Mouse (Mus musculus): ENCODE results near the gene Krtcap2. TPM values are rescaled to one million over a fixed set of nuclear protein-coding genes. Genes with fewer than 3 reads are reported as not detected.

Gene Krtcap2
- polyA plus RNA-seq, 1 experiment from 2014 or later: 334 TPM

DNA sequence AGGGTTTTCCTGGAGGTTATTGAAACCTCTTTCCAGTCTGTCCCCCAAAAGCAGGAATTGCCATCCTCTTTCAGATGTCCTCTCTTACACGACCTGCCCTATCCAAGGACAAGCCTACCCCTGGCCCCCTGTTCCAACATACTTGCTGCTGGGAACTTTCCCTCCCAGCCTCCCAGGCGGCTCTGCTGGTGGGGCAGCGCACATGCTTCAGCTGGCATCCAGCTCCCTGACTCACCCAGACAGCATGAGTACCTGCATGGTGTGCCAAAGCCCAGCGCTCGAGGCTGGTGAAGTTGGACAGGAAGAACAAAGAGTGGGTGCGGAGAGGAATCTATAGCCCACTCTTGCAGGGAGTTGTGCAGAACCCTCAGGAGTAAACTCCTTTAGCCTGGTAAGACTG, 25.1 kb downstream of the Krtcap2 start:
- Histone ChIP-seq H3K9ac (ENCODE audit: low read depth, low read length) (peak overlapping the region; percentile 84), H3K4me3 (ENCODE audit: low read length) (peak overlapping the region; percentile 62), H3K27me3 (replicated peaks; ENCODE audit: control insufficient read depth, insufficient read depth, low read length) (no peaks in the 10 kb centered on the region), H3K4me2 (ENCODE audit: low read depth, low read length) (peak overlapping the region; percentile 79), H3K27ac (ENCODE audit: low read length) (peak overlapping the region; percentile 75), H3K9me3 (ENCODE audit: control insufficient read depth, low read length) (no peaks in the 10 kb centered on the region), H3K36me3 (ENCODE audit: control insufficient read depth, insufficient read depth, low read length) (no peaks in the 10 kb centered on the region; the same call in 1 of the 2 replicates), H3K4me1 (ENCODE audit: control insufficient read depth, insufficient read depth, low read length) (peaks cover 26% of the 10 kb centered on the region)
- ATAC-seq: no peak
- WGBS: 67% methylated on average over 6 of the region's 6 CpGs

DNA sequence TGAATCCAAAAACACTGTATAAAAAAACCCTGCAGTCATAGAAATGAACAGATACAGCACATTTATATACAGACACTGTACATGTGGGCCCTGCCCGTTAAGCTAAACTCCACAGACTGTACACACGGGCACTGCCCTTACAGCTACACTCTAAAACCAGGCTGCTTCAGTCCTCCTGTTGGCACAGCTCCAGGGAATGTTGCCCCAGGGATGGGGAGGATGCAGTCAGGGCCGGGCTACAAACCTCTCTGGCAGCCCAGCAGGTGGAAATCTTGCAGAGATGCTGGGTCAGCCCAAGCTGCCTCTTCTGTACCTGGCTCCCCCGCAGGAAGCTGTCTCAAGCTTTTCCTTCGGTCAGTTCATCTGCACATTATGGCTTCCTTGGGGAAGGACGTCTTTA, 26.0 kb downstream of the Krtcap2 start:
- no peak overlapping the region for H3K27ac ChIP-seq (ENCODE audit: low read length)
- H3K4me3 ChIP-seq (ENCODE audit: low read length): no peak overlapping the region

DNA sequence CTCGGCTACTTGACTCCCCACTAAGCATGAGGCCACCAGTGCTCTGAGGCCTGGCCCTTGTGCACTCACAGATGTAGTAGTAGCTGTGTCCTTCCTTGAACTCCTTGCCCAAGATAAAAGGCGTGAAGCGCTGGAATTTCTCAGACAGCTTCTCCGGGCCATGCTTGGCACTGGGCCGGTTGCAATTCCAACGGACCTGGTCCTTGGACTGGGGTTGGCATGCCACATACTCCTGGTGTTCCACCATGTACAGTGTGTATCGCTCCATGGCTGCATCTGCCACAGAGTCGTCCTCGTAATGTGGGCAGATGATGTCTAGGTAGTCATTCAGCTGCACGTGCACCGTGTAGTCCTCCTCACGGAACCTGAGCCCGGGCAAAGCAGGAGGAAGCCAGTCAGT, 30.3 kb downstream of the Krtcap2 start:
- Histone ChIP-seq H3K4me3 (ENCODE audit: low read length) (0 out of 2 replicates have a peak overlapping the region, but pooled peaks have one; percentile 75), H3K4me1 (ENCODE audit: control insufficient read depth, insufficient read depth, low read length) (peaks cover 25% of the 10 kb centered on the region), H3K9ac (ENCODE audit: low read depth, low read length) (no peak overlapping the region), H3K27ac (ENCODE audit: low read length) (no peak overlapping the region), H3K4me2 (ENCODE audit: low read depth, low read length) (no peak overlapping the region), H3K27me3 (replicated peaks; ENCODE audit: control insufficient read depth, insufficient read depth, low read length) (no peaks in the 10 kb centered on the region), H3K9me3 (ENCODE audit: control insufficient read depth, low read length) (no peaks in the 10 kb centered on the region), H3K36me3 (ENCODE audit: control insufficient read depth, insufficient read depth, low read length) (no peaks in the 10 kb centered on the region; the same call in 1 of the 2 replicates)
- no peak for ATAC-seq
- WGBS: 90% methylated on average over 13 of the region's 13 CpGs

More for the DNA sequence above, 26.0 kb downstream of the Krtcap2 start:
- Histone ChIP-seq H3K4me1 (ENCODE audit: control insufficient read depth, insufficient read depth, low read length) (peaks cover 30% of the 10 kb centered on the region), H3K36me3 (ENCODE audit: control insufficient read depth, insufficient read depth, low read length) (no peaks in the 10 kb centered on the region; the same call in 1 of the 2 replicates), H3K9me3 (ENCODE audit: control insufficient read depth, low read length) (no peaks in the 10 kb centered on the region), H3K9ac (ENCODE audit: low read depth, low read length) (no peak overlapping the region), H3K4me2 (ENCODE audit: low read depth, low read length) (no peak overlapping the region), H3K27me3 (replicated peaks; ENCODE audit: control insufficient read depth, insufficient read depth, low read length) (no peaks in the 10 kb centered on the region)
- ATAC-seq: no peak
- WGBS: 65% methylated on average over 6 of the region's 6 CpGs

- no peaks in the 10 kb centered on the region; the same call in 1 of the 2 replicates for H3K36me3 ChIP-seq (ENCODE audit: control insufficient read depth, insufficient read depth, low read length)
- ATAC-seq: no peak
- peak overlapping the region; percentile 82 for H3K4me2 ChIP-seq (ENCODE audit: low read depth, low read length)
- 25% methylated on average over 14 of the region's 14 CpGs for WGBS
- H3K9me3 ChIP-seq (ENCODE audit: control insufficient read depth, low read length): no peaks in the 10 kb centered on the region
- peak overlapping the region; percentile 98 for H3K27ac ChIP-seq (ENCODE audit: low read length)
- no peaks in the 10 kb centered on the region for H3K27me3 ChIP-seq (replicated peaks; ENCODE audit: control insufficient read depth, insufficient read depth, low read length)
- peaks cover 35% of the 10 kb centered on the region for H3K4me1 ChIP-seq (ENCODE audit: control insufficient read depth, insufficient read depth, low read length)
- peak overlapping the region; percentile 75 for H3K4me3 ChIP-seq (ENCODE audit: low read length)
- H3K9ac ChIP-seq (ENCODE audit: low read depth, low read length): peak overlapping the region; percentile 87
Observed at GRCm38 (mm10) chr3:89277281-89278021, 31.7 kb downstream of the Krtcap2 start.

GRCm38 (mm10) chr3:89278107-89278506, 32.3 kb downstream of the Krtcap2 start:
- no peaks in the 10 kb centered on the region for H3K36me3 ChIP-seq (ENCODE audit: control insufficient read depth, insufficient read depth, low read length)
- WGBS: 47% methylated on average over 7 of the region's 7 CpGs

GRCm38 (mm10) chr3:89278643-89279042, 32.9 kb downstream of the Krtcap2 start:
- 12% methylated on average over 8 of the region's 8 CpGs for WGBS
- no peak for ATAC-seq
- Histone ChIP-seq H3K9ac (ENCODE audit: low read depth, low read length) (peak overlapping the region; percentile 87), H3K27me3 (replicated peaks; ENCODE audit: control insufficient read depth, insufficient read depth, low read length) (no peaks in the 10 kb centered on the region), H3K36me3 (ENCODE audit: control insufficient read depth, insufficient read depth, low read length) (no peaks in the 10 kb centered on the region), H3K9me3 (ENCODE audit: control insufficient read depth, low read length) (no peaks in the 10 kb centered on the region), H3K27ac (ENCODE audit: low read length) (peak overlapping the region; percentile 98), H3K4me1 (ENCODE audit: control insufficient read depth, insufficient read depth, low read length) (peaks cover 35% of the 10 kb centered on the region), H3K4me2 (ENCODE audit: low read depth, low read length) (peak overlapping the region; percentile 82), H3K4me3 (ENCODE audit: low read length) (peak overlapping the region; percentile 75)

More at GRCm38 (mm10) chr3:89278107-89278506, 32.3 kb downstream of the Krtcap2 start:
- Histone ChIP-seq H3K9me3 (ENCODE audit: control insufficient read depth, low read length) (no peaks in the 10 kb centered on the region), H3K4me2 (ENCODE audit: low read depth, low read length) (peak overlapping the region; percentile 82), H3K9ac (ENCODE audit: low read depth, low read length) (peak overlapping the region; percentile 87), H3K27ac (ENCODE audit: low read length) (peak overlapping the region; percentile 98), H3K27me3 (replicated peaks; ENCODE audit: control insufficient read depth, insufficient read depth, low read length) (no peaks in the 10 kb centered on the region), H3K4me3 (ENCODE audit: low read length) (peak overlapping the region; percentile 75), H3K4me1 (ENCODE audit: control insufficient read depth, insufficient read depth, low read length) (peaks cover 35% of the 10 kb centered on the region)
- peak; percentile 63 for ATAC-seq

GRCm38 (mm10) chr3:89279153-89279890, 33.6 kb downstream of the Krtcap2 start:
- Histone ChIP-seq H3K27me3 (replicated peaks; ENCODE audit: control insufficient read depth, insufficient read depth, low read length) (no peaks in the 10 kb centered on the region), H3K4me3 (ENCODE audit: low read length) (peak overlapping the region; percentile 75), H3K9me3 (ENCODE audit: control insufficient read depth, low read length) (no peaks in the 10 kb centered on the region), H3K4me1 (ENCODE audit: control insufficient read depth, insufficient read depth, low read length) (peaks cover 35% of the 10 kb centered on the region), H3K9ac (ENCODE audit: low read depth, low read length) (peak overlapping the region; percentile 87), H3K36me3 (ENCODE audit: control insufficient read depth, insufficient read depth, low read length) (no peaks in the 10 kb centered on the region), H3K4me2 (ENCODE audit: low read depth, low read length) (peak overlapping the region; percentile 82), H3K27ac (ENCODE audit: low read length) (peak overlapping the region; percentile 98)
- ATAC-seq: peak; percentile 65
- 1% methylated on average over 35 of the region's 35 CpGs for whole genome bisulfite sequencing

DNA sequence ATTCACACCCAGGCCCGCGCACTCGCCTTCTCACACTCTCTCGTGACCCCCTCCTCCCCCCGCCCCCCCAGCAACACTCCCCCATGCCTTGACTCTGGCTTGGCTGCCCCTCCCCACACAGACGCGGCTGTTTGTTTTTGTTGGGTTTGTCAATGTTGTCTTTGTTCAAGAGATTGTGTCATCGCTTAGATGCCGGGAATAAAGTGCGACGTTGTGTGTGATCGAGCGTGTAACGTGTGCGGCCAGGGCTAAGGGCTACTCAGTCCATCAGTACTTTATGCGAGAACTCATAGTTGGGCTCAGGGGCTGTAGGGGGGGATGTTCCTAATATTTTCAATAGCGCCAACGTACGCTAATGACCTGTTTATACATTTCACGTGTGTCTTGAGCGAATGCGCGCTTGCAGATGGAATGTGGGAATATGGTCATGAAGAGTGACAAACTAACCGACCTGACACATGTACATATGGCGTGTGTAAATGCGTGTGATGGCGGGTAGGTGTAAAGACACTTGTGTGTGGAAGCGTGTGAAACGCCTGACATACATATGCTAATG, 34.4 kb downstream of the Krtcap2 start:
- under 1% methylated on average over 29 of the region's 29 CpGs for WGBS
- H3K4me3 ChIP-seq (ENCODE audit: low read length): peak overlapping the region; percentile 75
- ATAC-seq: 0 out of 2 replicates have a peak, but pooled peaks have one; percentile 0
- no peaks in the 10 kb centered on the region for H3K36me3 ChIP-seq (ENCODE audit: control insufficient read depth, insufficient read depth, low read length)
- H3K27ac ChIP-seq (ENCODE audit: low read length): peak overlapping the region; percentile 98
- H3K4me2 ChIP-seq (ENCODE audit: low read depth, low read length): peak overlapping the region; percentile 82
- H3K9me3 ChIP-seq (ENCODE audit: control insufficient read depth, low read length): no peaks in the 10 kb centered on the region
- H3K9ac ChIP-seq (ENCODE audit: low read depth, low read length): peak overlapping the region; percentile 87
- H3K4me1 ChIP-seq (ENCODE audit: control insufficient read depth, insufficient read depth, low read length): peaks cover 35% of the 10 kb centered on the region
- H3K27me3 ChIP-seq (replicated peaks; ENCODE audit: control insufficient read depth, insufficient read depth, low read length): no peaks in the 10 kb centered on the region

Data from intestine, embryonic 16.5 days (tissue).